Mouse (Mus musculus) T-helper 17 cell (primary cell): Measurements from ENCODE around the gene Cpa1.

ENCODE experiments used
- in situ Hi-C, 2 experiments: fragments of 300-600 bp; cut with MboI, MseI; formaldehyde crosslinking; loops; 1 replicate in 1 of 2; 2 replicates in 1 of 2; pipeline ENCODE4 v1.15.1; 2025; ENCODE audit warnings: high pct_unique_total_duplicates in 2 of 2

Gene Cpa1

DNA sequence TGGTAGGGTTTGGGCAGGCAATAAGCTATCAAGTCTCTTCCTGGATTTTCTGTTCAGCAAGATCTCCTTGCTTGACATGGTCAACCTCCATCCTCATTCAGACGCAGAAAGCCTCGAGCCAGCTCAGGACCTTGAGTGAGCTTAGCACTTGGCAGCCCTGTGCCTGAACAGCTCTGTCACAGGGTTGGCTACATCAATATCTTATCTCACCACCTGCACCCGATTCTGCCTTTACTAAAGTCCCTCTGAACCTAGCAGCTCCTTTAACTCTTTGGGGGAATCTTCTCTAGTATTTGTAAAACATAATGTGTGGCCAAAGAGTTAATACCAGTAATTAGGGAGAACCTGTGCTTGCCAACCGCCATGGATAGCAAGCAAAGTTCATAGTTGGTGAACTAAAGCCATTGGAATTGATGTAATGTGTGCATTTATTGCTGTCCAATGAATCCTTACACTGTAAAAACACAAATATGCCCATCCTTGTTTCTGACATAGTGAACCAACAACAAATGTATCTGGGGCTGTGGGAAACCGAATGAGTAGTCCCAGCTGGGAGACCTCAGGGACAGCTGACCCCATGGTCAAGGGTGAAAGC, at the start of gene Cpa1:
TSS of gene Cpa1 (plus strand) at position 545 of the 595 bp plus-strand sequence.
- in situ Hi-C loops = no loop called here

- in situ Hi-C loops = loop anchor here in 1 of 2 experiments (10.0 kb wide), 2 partner anchors 215 to 1735 kb away; no protein-coding TSS in a partner anchor
Observed at GRCm38 (mm10) chr6:30589819-30590218, 49.2 kb upstream of the Cpa1 start.

- in situ Hi-C loops = no loop called here
Observed at GRCm38 (mm10) chr6:30591851-30592404, 47.1 kb upstream of the Cpa1 start.

DNA sequence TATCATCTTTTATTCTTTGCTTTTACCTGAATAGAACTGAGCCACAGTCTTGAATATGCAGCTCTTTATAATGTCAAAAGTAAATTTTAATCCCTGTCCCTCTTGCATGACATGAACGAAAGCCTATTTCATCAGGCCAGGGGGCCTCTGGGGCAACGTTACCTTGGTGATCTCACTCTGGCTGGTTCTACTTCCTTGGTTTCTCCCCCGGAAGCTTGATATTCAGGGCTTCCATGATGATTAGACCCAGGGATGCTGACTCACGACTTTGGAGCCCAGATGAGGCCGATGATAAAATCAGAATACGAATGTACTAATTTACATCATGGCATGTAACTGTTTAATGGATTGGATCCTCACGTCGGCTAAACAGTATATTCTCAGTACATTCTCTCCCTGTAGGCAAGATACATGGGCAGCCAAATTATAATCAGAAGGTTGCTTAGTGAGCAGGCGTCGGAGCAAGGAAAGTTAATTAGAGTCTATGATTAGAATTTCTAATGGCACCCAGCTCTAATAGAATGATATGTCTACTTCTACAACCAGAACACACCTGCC, 46.5 kb upstream of the Cpa1 start:
- in situ Hi-C loops = no loop called here

- in situ Hi-C loops = no loop called here
Observed at GRCm38 (mm10) chr6:30594364-30594763, 44.7 kb upstream of the Cpa1 start.

DNA sequence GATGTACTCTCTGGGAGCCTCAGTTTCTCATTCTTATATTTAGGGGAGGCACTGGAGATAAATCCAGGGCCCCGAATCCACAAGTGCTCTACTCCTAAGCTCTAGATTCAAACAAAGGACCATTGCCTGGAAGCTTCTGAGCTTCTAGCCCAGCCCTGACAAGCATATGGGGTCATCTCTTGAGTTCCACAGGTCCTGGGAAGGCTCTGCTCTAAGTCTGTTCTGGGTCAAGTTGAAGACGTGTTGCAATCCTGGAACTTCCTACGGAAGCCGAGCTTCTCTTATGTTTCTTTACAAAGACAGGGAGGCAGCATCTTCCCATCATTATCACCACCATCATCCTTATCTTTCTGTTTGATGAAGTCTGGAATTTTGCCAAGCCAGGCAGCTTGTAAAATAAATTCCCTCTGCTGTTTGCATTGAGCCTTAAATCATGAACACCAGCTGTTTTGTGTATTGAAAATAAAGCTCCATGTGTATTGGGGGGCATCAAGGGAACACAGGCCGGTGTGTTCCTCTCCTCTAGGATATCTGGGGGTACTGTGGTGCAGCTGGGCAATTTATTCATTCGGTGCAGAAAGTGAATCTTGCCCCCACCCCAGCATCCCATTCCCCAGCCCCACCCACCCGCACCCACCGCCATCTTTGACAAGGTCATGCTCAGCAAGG, 42.7 kb upstream of the Cpa1 start:
- in situ Hi-C loops = no loop called here

- in situ Hi-C loops = loop anchor here in 1 of 2 experiments (5.0 kb wide), 2 partner anchors 33 to 202 kb away; partner anchors contain the start of gene Cpa4
Observed at GRCm38 (mm10) chr6:30600033-30600432, 39.0 kb upstream of the Cpa1 start.

DNA sequence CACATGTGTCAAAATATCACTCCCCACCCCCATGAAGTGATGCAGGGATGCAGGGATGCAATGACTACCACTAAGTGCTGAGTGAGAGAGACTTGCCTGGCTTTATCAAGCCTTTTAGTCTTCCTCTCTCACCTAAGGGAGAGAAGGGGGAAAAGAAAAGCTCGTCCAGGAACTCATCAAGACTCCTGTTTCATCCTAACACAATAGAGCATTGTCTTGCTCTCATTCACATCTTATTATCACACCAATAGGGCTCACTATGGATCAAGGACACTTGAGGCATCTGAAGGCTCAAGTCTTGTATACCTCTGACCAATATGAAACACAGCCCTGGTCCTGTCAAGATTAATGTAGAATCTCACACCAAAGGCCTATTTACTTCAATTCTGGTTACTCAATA, 38.0 kb upstream of the Cpa1 start:
- in situ Hi-C loops = loop anchor here in 1 of 2 experiments (5.0 kb wide), 2 partner anchors 34 to 201 kb away; partner anchors contain the start of gene Cpa4

DNA sequence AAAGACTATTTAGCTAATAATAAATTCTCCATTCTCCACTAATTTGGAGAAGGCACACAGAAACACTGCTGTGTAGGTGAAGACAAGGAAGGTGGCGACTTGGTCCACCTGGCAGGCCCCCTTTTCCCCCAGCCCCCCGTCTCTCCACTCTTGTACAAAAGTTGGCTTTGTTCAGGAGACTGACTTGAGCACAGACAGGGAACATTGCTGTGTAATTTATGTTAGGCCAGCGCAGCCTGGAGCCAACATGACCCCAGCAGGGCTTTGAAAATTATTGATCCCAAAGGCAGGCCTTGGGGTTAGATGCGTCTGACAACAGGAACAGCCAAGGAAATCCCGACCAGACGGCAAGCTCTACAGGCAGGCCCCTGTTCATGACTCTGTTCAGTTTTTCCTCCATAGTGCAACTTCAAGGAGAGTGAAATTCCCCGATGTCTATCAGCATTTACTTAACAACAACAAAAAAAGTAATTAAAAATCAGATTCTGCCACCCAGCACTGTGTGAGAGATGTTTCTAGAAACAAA, 34.6 kb upstream of the Cpa1 start:
- in situ Hi-C loops = loop anchor here in 1 of 2 experiments (5.0 kb wide), 2 partner anchors 37 to 198 kb away; partner anchors contain the start of gene Cpa4

DNA sequence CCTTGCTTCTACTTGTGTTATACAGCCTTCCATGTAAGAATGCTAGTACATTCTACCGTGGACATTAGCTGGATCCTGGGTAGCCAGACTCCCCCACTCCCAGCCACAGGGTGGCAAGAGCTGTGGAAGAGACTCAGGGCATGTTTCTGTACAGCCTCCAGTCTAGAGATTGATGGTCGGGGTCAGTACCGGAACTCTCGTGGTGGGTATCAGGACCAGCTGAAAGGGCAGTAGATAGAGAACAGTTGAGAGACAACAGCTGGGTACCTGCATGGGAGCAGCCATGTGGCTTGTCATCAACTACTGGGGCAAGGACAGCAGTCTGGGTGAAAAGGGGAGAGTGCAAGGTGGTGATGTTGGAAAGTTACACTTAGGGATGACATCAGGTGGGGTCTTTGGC, 33.9 kb upstream of the Cpa1 start:
- in situ Hi-C loops = no loop called here

GRCm38 (mm10) chr6:30605672-30606071, 33.3 kb upstream of the Cpa1 start:
- in situ Hi-C loops = no loop called here

- in situ Hi-C loops = no loop called here
Observed at GRCm38 (mm10) chr6:30610710-30611109, 28.3 kb upstream of the Cpa1 start, which contains the start of gene Cpa5. Gene Cpa5, plus strand, starts transcription at chr6:30611010.

GRCm38 (mm10) chr6:30611212-30611611, 27.8 kb upstream of the Cpa1 start:
- in situ Hi-C loops = no loop called here

GRCm38 (mm10) chr6:30614251-30614650, 24.8 kb upstream of the Cpa1 start:
- in situ Hi-C loops = no loop called here

DNA sequence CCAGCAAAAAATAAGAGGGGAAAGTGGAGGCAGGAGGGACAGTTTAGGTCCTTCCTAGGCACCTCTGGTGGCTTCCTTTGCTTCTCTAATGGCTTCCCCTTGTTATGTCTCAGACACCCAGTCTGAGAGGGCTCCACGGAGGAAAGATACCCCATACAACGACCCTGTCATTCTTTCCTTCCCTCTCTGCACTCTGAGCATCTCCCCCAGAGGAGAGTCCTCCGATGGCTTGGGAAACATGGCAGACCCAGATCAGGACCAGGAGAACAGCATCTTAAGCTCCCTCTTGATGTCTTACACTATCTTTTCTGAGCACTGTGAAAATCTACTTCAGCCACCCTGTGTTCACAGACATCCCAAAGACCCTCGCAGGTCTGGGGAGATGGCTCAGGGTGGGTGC, 23.3 kb upstream of the Cpa1 start:
- in situ Hi-C loops = no loop called here

DNA sequence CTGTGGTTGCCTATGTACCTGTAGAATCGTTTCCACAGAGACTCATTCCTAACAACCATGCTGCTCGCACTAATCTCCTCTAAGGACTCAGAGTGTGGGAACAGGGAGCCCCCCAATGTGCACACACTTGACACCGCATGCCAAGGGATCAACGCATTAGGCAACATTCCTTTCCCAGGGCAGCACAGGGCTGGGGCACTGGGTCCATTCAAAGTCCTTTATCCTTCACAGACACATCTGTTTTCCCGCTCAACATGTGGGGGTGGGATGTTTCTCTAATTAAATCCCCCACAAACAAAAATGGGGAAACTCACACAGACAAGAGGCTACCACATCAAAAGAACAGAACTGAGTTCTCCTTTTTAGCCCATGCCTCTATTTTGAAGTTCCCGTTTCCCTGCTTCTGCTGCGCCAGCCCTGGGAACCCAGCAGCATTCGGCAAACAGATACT, 22.5 kb upstream of the Cpa1 start:
- in situ Hi-C loops = no loop called here

GRCm38 (mm10) chr6:30617020-30617958, 21.7 kb upstream of the Cpa1 start:
- in situ Hi-C loops = no loop called here

GRCm38 (mm10) chr6:30617959-30618590, 20.9 kb upstream of the Cpa1 start:
- in situ Hi-C loops = no loop called here

- in situ Hi-C loops = no loop called here
Observed at GRCm38 (mm10) chr6:30618735-30619134, 20.3 kb upstream of the Cpa1 start.

DNA sequence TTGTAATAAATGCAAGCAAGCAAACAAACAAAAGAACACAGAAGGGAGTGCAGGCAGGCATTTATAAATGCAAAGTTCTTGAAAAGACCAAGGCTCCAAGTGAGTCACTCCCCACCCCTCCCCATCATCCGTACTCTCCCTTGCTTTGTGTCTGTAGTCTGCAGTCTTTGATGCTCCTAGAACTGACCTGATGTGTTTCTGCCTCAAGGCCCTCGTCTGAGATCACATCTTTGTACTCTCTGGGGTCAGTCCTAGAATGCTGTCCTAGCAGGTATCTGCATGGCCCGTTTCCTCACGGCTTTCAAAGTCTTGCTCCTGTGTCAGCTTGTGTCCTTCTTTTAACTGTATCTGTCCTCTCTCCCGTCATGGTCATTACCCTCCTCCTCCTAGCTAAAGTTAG, 19.4 kb upstream of the Cpa1 start:
- in situ Hi-C loops = loop anchor here in 1 of 2 experiments (10.0 kb wide), 1 partner anchor 185 kb away; no protein-coding TSS in a partner anchor
